Mouse (Mus musculus): ENCODE measurements at regions not wholly inside any gene's neighbourhood (a gene's known extent, or its start where the extent isn't known, plus 50 kb on each side); places are given as distances from the start of the nearest gene placed in this dataset.

DNA sequence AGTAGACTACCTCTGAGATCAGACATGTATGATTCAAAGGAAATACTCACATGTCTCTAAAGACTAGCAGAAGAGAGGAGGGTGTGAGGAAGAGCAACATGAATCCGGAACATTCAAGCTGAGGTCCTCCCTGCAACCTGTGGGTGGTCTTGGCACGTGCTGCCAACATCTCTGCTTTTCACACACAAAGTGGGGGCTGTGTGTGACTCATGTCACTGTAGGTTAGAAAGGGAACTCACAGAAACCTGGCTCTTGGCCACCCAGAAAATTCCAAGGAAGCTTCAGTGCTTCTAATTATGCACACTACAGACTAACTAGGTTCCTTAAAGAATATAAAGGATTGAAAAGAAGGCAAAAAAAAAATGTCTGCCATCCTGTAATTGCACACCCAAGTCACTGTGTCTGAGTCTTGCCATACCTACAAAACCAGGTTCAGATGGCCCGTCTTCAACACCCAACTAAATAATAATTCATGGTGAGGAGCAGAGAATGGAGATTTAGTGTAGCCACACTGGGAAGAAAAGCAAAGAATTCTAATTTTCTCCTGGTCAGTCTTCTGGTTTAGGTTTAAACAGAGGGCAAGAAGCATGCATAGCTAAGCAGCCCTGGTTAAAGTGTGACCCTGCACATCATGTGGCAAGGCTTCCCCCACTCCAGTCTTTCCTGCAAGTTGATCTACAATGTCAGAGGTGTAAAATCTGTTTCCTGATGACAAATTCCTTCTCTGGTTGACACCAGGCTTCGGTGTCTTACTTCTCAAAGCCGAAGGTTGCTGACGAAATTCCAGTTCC lies 673.8 kb upstream of the Arpp21 start:
- TF ChIP-seq POLR2A (IDR thresholded peaks at IDR 0.05; ENCODE audit: borderline replicate concordance, insufficient read depth, low read length) (no peak), CTCF (IDR thresholded peaks at IDR 0.05; ENCODE audit: borderline replicate concordance, insufficient read depth, low read depth, low read length) (no peak)
